Mouse (Mus musculus) heart, embryonic 10.5 days (tissue): Measurements from ENCODE around the gene Ccnd1. TPM values are rescaled to one million over a fixed set of nuclear protein-coding genes. Genes with fewer than 3 reads are reported as not detected.

Experiments
- DNase-seq: peaks from one replicate; pipeline ENCODE4 v3.0.0-alpha.2; 2017; ENCODE audit warnings: low spot score
- H3K27ac ChIP-seq: fragments of 300-500 bp; sonication (generic); 2 replicates; pipeline ENCODE4 v1.5.1; 2016; ENCODE audit warnings: mild to moderate bottlenecking
- H3K27me3 ChIP-seq: fragments of 300-500 bp; sonication (generic); 2 replicates; pipeline ENCODE4 v1.6.1; 2016; ENCODE audit warnings: mild to moderate bottlenecking; ENCODE audit not compliant: poor library complexity, insufficient read depth, severe bottlenecking
- H3K36me3 ChIP-seq: fragments of 300-500 bp; sonication (generic); 2 replicates; pipeline ENCODE4 v1.6.1; 2016; ENCODE audit warnings: mild to moderate bottlenecking, moderate library complexity
- H3K4me1 ChIP-seq: fragments of 300-500 bp; sonication (generic); 2 replicates; pipeline ENCODE4 v1.6.1; 2016; ENCODE audit warnings: mild to moderate bottlenecking
- H3K4me3 ChIP-seq: fragments of 300-500 bp; sonication (generic); 2 replicates; pipeline ENCODE4 v1.5.1; 2016; ENCODE audit warnings: mild to moderate bottlenecking, moderate library complexity
- H3K9me3 ChIP-seq: fragments of 300-500 bp; sonication (generic); 2 replicates; pipeline ENCODE4 v1.6.1; 2016; ENCODE audit warnings: mild to moderate bottlenecking, moderate library complexity
- WGBS: fragments of 180-500 bp; shearing (Covaris S2); methylation state at CpG from one replicate; pipeline ENCODE4 v1.1.7; 2016; 5-methylcytosine and 5-hydroxymethylcytosine counted together
- polyA plus RNA-seq: library from polyadenylated mRNA; unstranded; fragments of >200 nt; fragmentation: Nextera tagmentation; extraction: Ambion mirVana; gene quantifications from 2 replicates; pipeline ENCODE4 v1.2.1, GENCODE M21; 2016

Ccnd1 gene
- polyA plus RNA-seq, 1 experiment from 2014 or later = 96.5 TPM

GRCm38 (mm10) chr7:144963911-144964310 is 24.2 kb upstream of the Ccnd1 start:
- H3K36me3 ChIP-seq = no peaks in the 10 kb centered on the region
- peaks cover 27% of the 10 kb centered on the region for H3K4me1 ChIP-seq
- no peak for DNase-seq
- 95% methylated on average over 1 of the region's 1 CpGs for WGBS
- no peaks in the 10 kb centered on the region for H3K27me3 ChIP-seq
- no peaks in the 10 kb centered on the region for H3K9me3 ChIP-seq
- no peak overlapping the region for H3K27ac ChIP-seq
- no peak overlapping the region for H3K4me3 ChIP-seq

GRCm38 (mm10) chr7:144958509-144959395 is 19.0 kb upstream of the Ccnd1 start:
- H3K27ac ChIP-seq = peak overlapping the region; percentile 59
- 41% methylated on average over 12 of the region's 12 CpGs for WGBS
- no peaks in the 10 kb centered on the region for H3K36me3 ChIP-seq
- DNase-seq = no peak
- no peaks in the 10 kb centered on the region for H3K27me3 ChIP-seq
- H3K9me3 ChIP-seq = no peaks in the 10 kb centered on the region
- peaks cover 32% of the 10 kb centered on the region for H3K4me1 ChIP-seq
- no peak overlapping the region for H3K4me3 ChIP-seq

- H3K4me1 ChIP-seq = peaks cover 32% of the 10 kb centered on the region
- H3K27me3 ChIP-seq = peaks cover 10% of the 10 kb centered on the region; the same call in 1 of the 2 replicates
- DNase-seq = peak; percentile 89
- H3K36me3 ChIP-seq = no peaks in the 10 kb centered on the region
- no peaks in the 10 kb centered on the region for H3K9me3 ChIP-seq
- under 1% methylated on average over 45 of the region's 45 CpGs for WGBS
- H3K4me3 ChIP-seq = peak overlapping the region; percentile 85
- peak overlapping the region; percentile 95 for H3K27ac ChIP-seq
These were observed 3.5 kb upstream of the Ccnd1 start for GRCm38 (mm10) chr7:144943254-144943653.

GRCm38 (mm10) chr7:144942744-144943135 is 3.0 kb upstream of the Ccnd1 start:
- WGBS = 1% methylated on average over 20 of the region's 20 CpGs
- 0 out of 2 replicates have a peak, but pooled peaks cover 1% of the 10 kb centered on the region for H3K36me3 ChIP-seq
- H3K27ac ChIP-seq = peak overlapping the region; percentile 95
- H3K27me3 ChIP-seq = peaks cover 8% of the 10 kb centered on the region; the same call in 1 of the 2 replicates
- peaks cover 36% of the 10 kb centered on the region for H3K4me1 ChIP-seq
- peak overlapping the region; percentile 85 for H3K4me3 ChIP-seq
- no peak for DNase-seq
- H3K9me3 ChIP-seq = no peaks in the 10 kb centered on the region

- Histone ChIP-seq H3K9me3 (no peaks in the 10 kb centered on the region), H3K27me3 (peaks cover 7% of the 10 kb centered on the region; the same call in 1 of the 2 replicates), H3K36me3 (peaks cover 5% of the 10 kb centered on the region), H3K4me1 (peaks cover 41% of the 10 kb centered on the region), H3K27ac (peak overlapping the region; percentile 95), H3K4me3 (peak overlapping the region; percentile 85)
- DNase-seq = no peak
- under 1% methylated on average over 35 of the region's 35 CpGs for WGBS
These were observed 2.5 kb upstream of the Ccnd1 start for GRCm38 (mm10) chr7:144942071-144942743.

GRCm38 (mm10) chr7:144941242-144941831 is 1.6 kb upstream of the Ccnd1 start:
- Histone ChIP-seq H3K27me3 (peaks cover 7% of the 10 kb centered on the region; the same call in 1 of the 2 replicates), H3K27ac (peak overlapping the region; percentile 95), H3K4me3 (peak overlapping the region; percentile 85), H3K36me3 (peaks cover 13% of the 10 kb centered on the region), H3K4me1 (peaks cover 46% of the 10 kb centered on the region), H3K9me3 (no peaks in the 10 kb centered on the region)
- under 1% methylated on average over 39 of the region's 39 CpGs for whole genome bisulfite sequencing
- peak; percentile 97 for DNase-seq

GRCm38 (mm10) chr7:144940585-144940984 is 860 bp upstream of the Ccnd1 start:
- WGBS = under 1% methylated on average over 11 of the region's 11 CpGs

GRCm38 (mm10) chr7:144940003-144940571 is 362 bp upstream of the Ccnd1 start:
- Histone ChIP-seq H3K9me3 (no peaks in the 10 kb centered on the region), H3K27me3 (peaks cover 7% of the 10 kb centered on the region; the same call in 1 of the 2 replicates), H3K4me1 (peaks cover 54% of the 10 kb centered on the region), H3K27ac (peak overlapping the region; percentile 95), H3K4me3 (peak overlapping the region; percentile 85), H3K36me3 (peaks cover 26% of the 10 kb centered on the region)
- DNase-seq = no peak
- under 1% methylated on average over 22 of the region's 22 CpGs for WGBS

More at GRCm38 (mm10) chr7:144940585-144940984, 860 bp upstream of the Ccnd1 start:
- Histone ChIP-seq H3K36me3 (peaks cover 21% of the 10 kb centered on the region), H3K27me3 (peaks cover 7% of the 10 kb centered on the region; the same call in 1 of the 2 replicates), H3K4me3 (peak overlapping the region; percentile 85), H3K9me3 (no peaks in the 10 kb centered on the region), H3K4me1 (peaks cover 54% of the 10 kb centered on the region), H3K27ac (peak overlapping the region; percentile 95)
- DNase-seq = no peak

GRCm38 (mm10) chr7:144938661-144939343 is 923 bp downstream of the Ccnd1 start:
- Histone ChIP-seq H3K4me1 (peaks cover 52% of the 10 kb centered on the region), H3K4me3 (peak overlapping the region; percentile 85), H3K9me3 (no peaks in the 10 kb centered on the region), H3K36me3 (peaks cover 39% of the 10 kb centered on the region), H3K27ac (peak overlapping the region; percentile 95), H3K27me3 (peaks cover 7% of the 10 kb centered on the region; the same call in 1 of the 2 replicates)
- no peak for DNase-seq
- WGBS = under 1% methylated on average over 32 of the region's 32 CpGs

GRCm38 (mm10) chr7:144937899-144938517 is 1.7 kb downstream of the Ccnd1 start:
- DNase-seq = no peak
- Histone ChIP-seq H3K27ac (peak overlapping the region; percentile 95), H3K4me3 (peak overlapping the region; percentile 85), H3K9me3 (no peaks in the 10 kb centered on the region), H3K36me3 (peaks cover 47% of the 10 kb centered on the region), H3K27me3 (peaks cover 7% of the 10 kb centered on the region; the same call in 1 of the 2 replicates), H3K4me1 (peaks cover 45% of the 10 kb centered on the region)
- WGBS = 1% methylated on average over 39 of the region's 39 CpGs

GRCm38 (mm10) chr7:144937490-144937889 is 2.2 kb downstream of the Ccnd1 start:
- peak; percentile 92 for DNase-seq
- peak overlapping the region; percentile 95 for H3K27ac ChIP-seq
- peaks cover 40% of the 10 kb centered on the region for H3K4me1 ChIP-seq
- peaks cover 52% of the 10 kb centered on the region for H3K36me3 ChIP-seq
- peaks cover 2% of the 10 kb centered on the region; the same call in 1 of the 2 replicates for H3K27me3 ChIP-seq
- 6% methylated on average over 20 of the region's 20 CpGs for WGBS
- H3K9me3 ChIP-seq = no peaks in the 10 kb centered on the region
- peak overlapping the region; percentile 85 for H3K4me3 ChIP-seq
